Mouse (Mus musculus) intestine, embryonic 16.5 days (tissue): ENCODE results near the gene Ndufb7. TPM values are rescaled to one million over a fixed set of nuclear protein-coding genes. Genes with fewer than 3 reads are reported as not detected.
A peak's percentile ranks its signal among the peaks of the same experiment; 100 is the strongest.
"Not testable (repeated sequence)": the region's sequence is repeated elsewhere in the genome, so short reads cannot be mapped to it uniquely, and the experiment has no call there.

Source experiments
- ATAC-seq: fragments of 200-750 bp; cut with Nextera tagmentation; 2 replicates; pipeline ENCODE4 v1.8.0; 2017; ENCODE audit warnings: moderate TSS enrichment, moderate library complexity
- H3K27ac ChIP-seq: fragments of 300-500 bp; sonication (generic); 2 replicates; pipeline ENCODE4 v1.5.1; 2014; ENCODE audit warnings: mild to moderate bottlenecking, low read length
- H3K27me3 ChIP-seq: fragments of 300-500 bp; sonication (generic); replicated peaks from 2 replicates; pipeline ENCODE4 v1.6.1; 2014; ENCODE audit warnings: low read length, control low read depth, mixed read lengths; ENCODE audit not compliant: control insufficient read depth, insufficient read depth
- H3K36me3 ChIP-seq: fragments of 300-500 bp; sonication (generic); 2 replicates; pipeline ENCODE4 v1.6.1; 2014; ENCODE audit warnings: low read length, control low read depth; ENCODE audit not compliant: control insufficient read depth, insufficient read depth
- H3K4me1 ChIP-seq: fragments of 300-500 bp; sonication (generic); 2 replicates; pipeline ENCODE4 v1.6.1; 2014; ENCODE audit warnings: low read length, control low read depth, mixed read lengths; ENCODE audit not compliant: control insufficient read depth, insufficient read depth
- H3K4me2 ChIP-seq: fragments of 300-500 bp; sonication (generic); 2 replicates; pipeline ENCODE4 v1.6.1; 2014; ENCODE audit warnings: low read depth, low read length, control low read depth
- H3K4me3 ChIP-seq: fragments of 300-500 bp; sonication (generic); 2 replicates; pipeline ENCODE4 v1.5.1; 2014; ENCODE audit warnings: mild to moderate bottlenecking, low read length
- H3K9ac ChIP-seq: fragments of 300-500 bp; sonication (generic); 2 replicates; pipeline ENCODE4 v1.6.1; 2014; ENCODE audit warnings: low read depth, low read length
- H3K9me3 ChIP-seq: fragments of 300-500 bp; sonication (generic); 2 replicates; pipeline ENCODE4 v1.6.1; 2016; ENCODE audit warnings: low read length, control low read depth; ENCODE audit not compliant: control insufficient read depth
- WGBS: fragments of 180-500 bp; shearing (Covaris S2); extraction: QIAGEN DNeasy Blood & Tissue Kit; methylation state at CpG from one replicate; pipeline ENCODE4 v1.1.7; 2014; 5-methylcytosine and 5-hydroxymethylcytosine counted together
- polyA plus RNA-seq: library from polyadenylated mRNA; unstranded; fragments of >200 nt; fragmentation: Nextera tagmentation; extraction: Ambion mirVana; gene quantifications from 2 replicates; pipeline ENCODE4 v1.2.1, GENCODE M21; 2015

Gene Ndufb7
- polyA plus RNA-seq, 1 experiment from 2014 or later, result 429 TPM

- H3K4me3 ChIP-seq, result peak overlapping the region; percentile 82
- H3K9me3 ChIP-seq, result no peaks in the 10 kb centered on the region
- H3K36me3 ChIP-seq, result peaks cover 10% of the 10 kb centered on the region
- peaks cover 10% of the 10 kb centered on the region for H3K4me1 ChIP-seq
- H3K27ac ChIP-seq, result no peak overlapping the region
- no peak for ATAC-seq
- peak overlapping the region; percentile 74 for H3K4me2 ChIP-seq
- H3K9ac ChIP-seq, result peak overlapping the region; percentile 90; the same call in 1 of the 2 replicates
- no peaks in the 10 kb centered on the region for H3K27me3 ChIP-seq
- 54% methylated on average over 3 of the region's 3 CpGs for WGBS
Observed at GRCm38 (mm10) chr8:83567668-83568067, 1.2 kb downstream of the Ndufb7 start.

GRCm38 (mm10) chr8:83568128-83568527, 1.7 kb downstream of the Ndufb7 start:
- Histone ChIP-seq H3K9me3 (no peaks in the 10 kb centered on the region), H3K9ac (peak overlapping the region; percentile 90; the same call in 1 of the 2 replicates), H3K27me3 (no peaks in the 10 kb centered on the region), H3K4me1 (peaks cover 10% of the 10 kb centered on the region), H3K36me3 (peaks cover 10% of the 10 kb centered on the region), H3K27ac (no peak overlapping the region), H3K4me2 (peak overlapping the region; percentile 74; the same call in 1 of the 2 replicates), H3K4me3 (no peak overlapping the region)
- ATAC-seq, result no peak
- 61% methylated on average over 5 of the region's 5 CpGs for WGBS

GRCm38 (mm10) chr8:83568755-83569154, 2.3 kb downstream of the Ndufb7 start:
- Histone ChIP-seq H3K9me3 (no peaks in the 10 kb centered on the region), H3K27me3 (no peaks in the 10 kb centered on the region), H3K4me3 (no peak overlapping the region), H3K9ac (peak overlapping the region; percentile 24; the same call in 1 of the 2 replicates), H3K36me3 (peaks cover 15% of the 10 kb centered on the region), H3K27ac (no peak overlapping the region), H3K4me2 (no peak overlapping the region), H3K4me1 (peaks cover 10% of the 10 kb centered on the region)
- no peak for ATAC-seq
- 69% methylated on average over 5 of the region's 5 CpGs for WGBS

GRCm38 (mm10) chr8:83569165-83569564, 2.7 kb downstream of the Ndufb7 start:
- Histone ChIP-seq H3K9me3 (no peaks in the 10 kb centered on the region), H3K4me3 (no peak overlapping the region), H3K36me3 (peaks cover 18% of the 10 kb centered on the region), H3K9ac (peak overlapping the region; percentile 24; the same call in 1 of the 2 replicates), H3K27me3 (no peaks in the 10 kb centered on the region), H3K27ac (no peak overlapping the region), H3K4me2 (no peak overlapping the region), H3K4me1 (peaks cover 10% of the 10 kb centered on the region)
- 71% methylated on average over 4 of the region's 4 CpGs for WGBS
- ATAC-seq, result no peak

- no peak overlapping the region for H3K27ac ChIP-seq
- peaks cover 18% of the 10 kb centered on the region for H3K36me3 ChIP-seq
- no peaks in the 10 kb centered on the region for H3K9me3 ChIP-seq
- no peak overlapping the region for H3K4me3 ChIP-seq
- no peak overlapping the region for H3K4me2 ChIP-seq
- no peaks in the 10 kb centered on the region for H3K27me3 ChIP-seq
- WGBS, result 80% methylated on average over 15 of the region's 15 CpGs
- H3K9ac ChIP-seq, result no peak overlapping the region
- peaks cover 13% of the 10 kb centered on the region for H3K4me1 ChIP-seq
- ATAC-seq, result no peak
Observed at GRCm38 (mm10) chr8:83570272-83571000, 4.0 kb downstream of the Ndufb7 start.

GRCm38 (mm10) chr8:83571001-83571340, 4.5 kb downstream of the Ndufb7 start:
- not testable (repeated sequence) for H3K27me3 ChIP-seq, ATAC-seq, H3K4me2 ChIP-seq, H3K27ac ChIP-seq, H3K4me3 ChIP-seq, H3K9ac ChIP-seq, H3K9me3 ChIP-seq
- peaks cover 18% of the 10 kb centered on the region for H3K4me1 ChIP-seq
- WGBS, result 90% methylated on average over 5 of the region's 7 CpGs
- peaks cover 18% of the 10 kb centered on the region for H3K36me3 ChIP-seq

GRCm38 (mm10) chr8:83571791-83572190, 5.3 kb downstream of the Ndufb7 start:
- Histone ChIP-seq H3K4me2 (no peak overlapping the region), H3K9ac (no peak overlapping the region), H3K27ac (no peak overlapping the region), H3K4me3 (no peak overlapping the region), H3K36me3 (peaks cover 18% of the 10 kb centered on the region), H3K27me3 (no peaks in the 10 kb centered on the region), H3K9me3 (no peaks in the 10 kb centered on the region), H3K4me1 (peaks cover 27% of the 10 kb centered on the region)
- ATAC-seq, result no peak
- WGBS, result 94% methylated on average over 10 of the region's 10 CpGs

GRCm38 (mm10) chr8:83572246-83572812, 5.9 kb downstream of the Ndufb7 start:
- 85% methylated on average over 5 of the region's 5 CpGs for WGBS
- Histone ChIP-seq H3K9me3 (no peaks in the 10 kb centered on the region), H3K4me1 (peaks cover 31% of the 10 kb centered on the region), H3K4me2 (no peak overlapping the region), H3K27me3 (no peaks in the 10 kb centered on the region), H3K9ac (no peak overlapping the region), H3K27ac (no peak overlapping the region), H3K4me3 (no peak overlapping the region), H3K36me3 (peaks cover 18% of the 10 kb centered on the region)
- ATAC-seq, result no peak

GRCm38 (mm10) chr8:83573140-83573875, 6.8 kb downstream of the Ndufb7 start:
- no peak overlapping the region for H3K9ac ChIP-seq
- 86% methylated on average over 17 of the region's 18 CpGs for WGBS

More at GRCm38 (mm10) chr8:83573140-83573875, 6.8 kb downstream of the Ndufb7 start:
- no peak overlapping the region for H3K27ac ChIP-seq
- no peak for ATAC-seq
- no peak overlapping the region for H3K4me2 ChIP-seq
- H3K4me1 ChIP-seq, result peaks cover 30% of the 10 kb centered on the region
- no peak overlapping the region for H3K4me3 ChIP-seq
- no peaks in the 10 kb centered on the region for H3K27me3 ChIP-seq
- no peaks in the 10 kb centered on the region for H3K9me3 ChIP-seq
- peaks cover 18% of the 10 kb centered on the region for H3K36me3 ChIP-seq
